Mouse (Mus musculus) midbrain, postnatal 0 days (tissue): Measurements from ENCODE around the gene Rilpl1. TPM values are rescaled to one million over a fixed set of nuclear protein-coding genes. Genes with fewer than 3 reads are reported as not detected.

ENCODE experiments used
- ATAC-seq: fragments of 200-750 bp; cut with Nextera tagmentation; 2 replicates; pipeline ENCODE4 v1.8.0; 2017; ENCODE audit warnings: moderate number of reproducible peaks, mild to moderate bottlenecking, moderate TSS enrichment, moderate library complexity; ENCODE audit not compliant: low FRiP score
- DNase-seq: peaks from one replicate; pipeline ENCODE4 v3.0.0-alpha.2; 2015; ENCODE audit warnings: low spot score
- H3K27ac ChIP-seq: fragments of 300-500 bp; sonication (generic); 2 replicates; pipeline ENCODE4 v1.5.1; 2014; ENCODE audit warnings: low read depth, mild to moderate bottlenecking, low read length, mixed read lengths
- H3K27me3 ChIP-seq: fragments of 300-500 bp; sonication (generic); 2 replicates; pipeline ENCODE4 v1.6.1; 2014; ENCODE audit warnings: low read length, control low read depth, mixed read lengths; ENCODE audit not compliant: insufficient read depth
- H3K36me3 ChIP-seq: fragments of 300-500 bp; sonication (generic); 2 replicates; pipeline ENCODE4 v1.6.1; 2014; ENCODE audit warnings: low read length, control low read depth, mixed read lengths; ENCODE audit not compliant: insufficient read depth
- H3K4me1 ChIP-seq: fragments of 300-500 bp; sonication (generic); 2 replicates; pipeline ENCODE4 v1.6.1; 2014; ENCODE audit warnings: mild to moderate bottlenecking, control low read depth, antibody characterized with exemption, low read length, mixed read lengths; ENCODE audit not compliant: insufficient read depth
- H3K4me2 ChIP-seq: fragments of 300-500 bp; sonication (generic); 2 replicates; pipeline ENCODE4 v1.6.1; 2014; ENCODE audit warnings: low read depth, mild to moderate bottlenecking, low read length, mixed read lengths; ENCODE audit not compliant: poor library complexity, severe bottlenecking
- H3K4me3 ChIP-seq: fragments of 300-500 bp; sonication (generic); 2 replicates; pipeline ENCODE4 v1.5.1; 2014; ENCODE audit warnings: low read depth, mild to moderate bottlenecking, low read length, moderate library complexity
- H3K9ac ChIP-seq: fragments of 300-500 bp; sonication (generic); replicated peaks from 2 replicates; pipeline ENCODE4 v1.6.1; 2014; ENCODE audit warnings: mild to moderate bottlenecking, low read length, moderate library complexity, mixed read lengths; ENCODE audit not compliant: poor library complexity, severe bottlenecking
- H3K9me3 ChIP-seq: fragments of 300-500 bp; sonication (generic); 2 replicates; pipeline ENCODE4 v1.6.1; 2016; ENCODE audit warnings: low read length, control low read depth
- CTCF ChIP-seq: IDR thresholded peaks from 2 replicates; pipeline ENCODE4 v1.5.1; 2016; ENCODE audit warnings: antibody characterized with exemption, mild to moderate bottlenecking
- WGBS: fragments of 180-500 bp; shearing (Covaris S2); extraction: QIAGEN DNeasy Blood & Tissue Kit; methylation state at CpG from one replicate; pipeline ENCODE4 v1.1.7; 2014; 5-methylcytosine and 5-hydroxymethylcytosine counted together
- polyA plus RNA-seq: library from polyadenylated mRNA; unstranded; fragments of >200 nt; fragmentation: Nextera tagmentation; extraction: Ambion mirVana; gene quantifications from 2 replicates; pipeline ENCODE4 v1.2.1, GENCODE M21; 2015
- total RNA-seq: library from RNA; depleted of rRNA; stranded (reverse); fragments of >200 nt; gene quantifications from 2 replicates; pipeline ENCODE4 v1.2.3, GENCODE M21; 2014

Gene Rilpl1
- total and polyA plus RNA-seq, 2 experiments from 2014 or later: 11.9 to 14.9 TPM

- Histone ChIP-seq H3K27ac (0 out of 2 replicates have a peak overlapping the region, but pooled peaks have one; percentile 4), H3K4me1 (no peaks in the 10 kb centered on the region), H3K9me3 (no peaks in the 10 kb centered on the region), H3K9ac (no peak overlapping the region), H3K4me3 (no peak overlapping the region), H3K36me3 (peaks cover 81% of the 10 kb centered on the region), H3K4me2 (no peak overlapping the region), H3K27me3 (no peaks in the 10 kb centered on the region)
- DNase-seq (no peak), ATAC-seq (no peak)
- WGBS: 75% methylated on average over 15 of the region's 15 CpGs
- TF ChIP-seq CTCF: no peak
Observed at GRCm38 (mm10) chr5:124452494-124453228, 78.5 kb downstream of the Rilpl1 start.

DNA sequence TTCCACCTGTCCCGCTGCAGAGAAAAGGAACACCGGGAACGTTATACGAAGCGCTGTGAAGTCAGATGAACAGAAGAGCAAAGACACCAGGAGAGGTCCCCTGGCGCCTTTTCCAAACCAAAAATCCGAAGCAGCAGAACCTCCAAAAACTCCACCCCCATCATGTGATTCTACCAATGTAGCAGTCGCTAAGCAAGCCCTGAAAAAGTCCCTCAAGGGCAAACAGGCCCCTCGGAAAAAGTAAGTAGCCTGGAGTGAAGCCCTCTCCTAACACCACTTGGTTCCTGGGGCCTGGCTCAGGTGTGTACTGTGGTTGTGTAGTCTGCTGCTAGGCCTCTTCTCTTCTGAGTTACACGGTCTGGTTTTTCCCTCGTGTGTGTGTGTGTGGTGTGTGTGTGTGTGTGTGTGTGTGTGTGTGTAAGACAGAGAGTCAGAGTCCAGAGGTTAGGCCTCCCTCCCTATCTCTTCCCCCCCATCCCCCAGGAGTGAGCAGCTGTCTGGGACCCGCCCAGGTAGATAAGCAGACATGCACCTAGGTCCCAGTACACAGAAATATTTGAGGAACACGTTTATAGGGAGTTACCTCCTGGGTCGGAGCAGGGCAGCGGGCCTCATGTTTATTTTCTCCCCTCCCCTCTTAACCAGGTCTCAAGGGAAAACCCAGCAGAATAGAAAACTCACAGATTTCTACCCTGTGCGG is 80.4 kb downstream of the Rilpl1 start:
- Histone ChIP-seq H3K36me3 (peaks cover 66% of the 10 kb centered on the region), H3K4me2 (no peak overlapping the region), H3K4me1 (peaks cover 7% of the 10 kb centered on the region; the same call in 1 of the 2 replicates), H3K9ac (no peak overlapping the region), H3K27me3 (no peaks in the 10 kb centered on the region), H3K4me3 (no peak overlapping the region), H3K27ac (no peak overlapping the region), H3K9me3 (no peaks in the 10 kb centered on the region)
- DNase-seq (no peak), ATAC-seq (no peak)
- 86% methylated on average over 16 of the region's 16 CpGs for WGBS
- no peak for TF ChIP-seq CTCF

- Histone ChIP-seq H3K36me3 (peaks cover 62% of the 10 kb centered on the region), H3K4me3 (no peak overlapping the region), H3K4me2 (no peak overlapping the region), H3K4me1 (peaks cover 7% of the 10 kb centered on the region; the same call in 1 of the 2 replicates), H3K9ac (no peak overlapping the region), H3K27me3 (no peaks in the 10 kb centered on the region), H3K27ac (no peak overlapping the region), H3K9me3 (no peaks in the 10 kb centered on the region)
- ATAC-seq (no peak), DNase-seq (no peak)
- TF ChIP-seq CTCF: no peak
- WGBS: 93% methylated on average over 7 of the region's 7 CpGs
Observed at GRCm38 (mm10) chr5:124450051-124450450, 81.1 kb downstream of the Rilpl1 start.

DNA sequence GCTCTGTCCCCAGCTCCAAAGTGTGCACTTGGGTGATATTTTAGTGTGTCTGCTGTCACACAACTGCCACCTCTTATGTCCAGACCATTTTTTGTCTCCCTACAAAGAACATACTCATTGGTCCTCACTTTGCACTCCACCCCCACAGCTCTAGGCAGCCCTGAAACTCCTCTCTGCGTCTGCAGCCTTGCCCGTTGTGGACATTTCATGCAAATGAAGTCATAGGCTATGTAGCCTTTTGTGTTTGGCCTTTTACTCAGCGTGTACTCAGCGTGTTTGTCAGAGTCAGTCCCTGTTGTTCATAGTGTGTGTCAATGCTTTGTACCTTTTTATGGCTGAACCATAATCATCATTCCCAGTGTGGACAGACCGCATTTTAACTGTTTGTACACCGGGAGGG is 81.7 kb downstream of the Rilpl1 start:
- Histone ChIP-seq H3K36me3 (peaks cover 59% of the 10 kb centered on the region), H3K9ac (no peak overlapping the region), H3K27me3 (no peaks in the 10 kb centered on the region), H3K9me3 (no peaks in the 10 kb centered on the region), H3K4me1 (peaks cover 7% of the 10 kb centered on the region; the same call in 1 of the 2 replicates), H3K4me2 (no peak overlapping the region), H3K27ac (no peak overlapping the region), H3K4me3 (no peak overlapping the region)
- DNase-seq: no peak
- WGBS: 76% methylated on average over 6 of the region's 6 CpGs
- no peak for TF ChIP-seq CTCF
- ATAC-seq: no peak

DNA sequence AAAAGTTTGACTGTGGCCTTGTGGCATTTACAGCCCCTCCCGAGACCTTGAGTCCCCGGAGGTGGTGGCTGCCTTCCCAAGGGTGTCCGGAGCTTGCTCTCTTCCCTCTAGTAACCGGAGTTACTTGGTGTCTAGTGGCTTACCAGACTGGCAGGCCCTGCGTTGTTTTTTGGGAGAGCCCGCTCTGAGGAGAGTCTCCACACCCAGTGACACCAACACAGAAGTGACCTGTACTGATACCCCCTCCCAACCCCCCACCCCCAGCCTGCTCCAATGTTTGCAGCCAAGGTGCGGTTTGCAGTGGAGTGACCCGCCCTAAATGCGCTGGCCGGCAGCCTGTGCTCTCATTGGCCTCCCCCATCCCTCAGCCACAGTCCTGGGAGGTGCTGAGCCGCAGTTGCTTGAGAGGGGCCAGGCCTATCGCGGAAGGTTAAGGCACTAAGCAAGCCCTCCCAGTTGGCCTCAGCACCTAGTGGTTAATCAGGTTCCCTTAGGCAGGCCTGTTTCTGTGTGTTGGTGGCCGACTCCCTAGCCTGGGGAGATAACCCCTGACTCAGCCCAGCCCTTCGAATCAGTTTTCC is 84.8 kb downstream of the Rilpl1 start:
- H3K36me3 ChIP-seq: peaks cover 35% of the 10 kb centered on the region
- H3K4me1 ChIP-seq: peaks cover 7% of the 10 kb centered on the region; the same call in 1 of the 2 replicates
- no peak for ATAC-seq
- no peaks in the 10 kb centered on the region for H3K27me3 ChIP-seq
- H3K4me2 ChIP-seq: peak overlapping the region; percentile 90
- no peak overlapping the region for H3K27ac ChIP-seq
- H3K9me3 ChIP-seq: no peaks in the 10 kb centered on the region
- peak overlapping the region; percentile 90 for H3K4me3 ChIP-seq
- no peak for DNase-seq
- H3K9ac ChIP-seq: peak overlapping the region; percentile 97
- 3% methylated on average over 15 of the region's 15 CpGs for WGBS
- TF ChIP-seq CTCF: no peak
